9 mouse cellular contexts compared by ENCODE assay signal in the genomic region with DNA sequence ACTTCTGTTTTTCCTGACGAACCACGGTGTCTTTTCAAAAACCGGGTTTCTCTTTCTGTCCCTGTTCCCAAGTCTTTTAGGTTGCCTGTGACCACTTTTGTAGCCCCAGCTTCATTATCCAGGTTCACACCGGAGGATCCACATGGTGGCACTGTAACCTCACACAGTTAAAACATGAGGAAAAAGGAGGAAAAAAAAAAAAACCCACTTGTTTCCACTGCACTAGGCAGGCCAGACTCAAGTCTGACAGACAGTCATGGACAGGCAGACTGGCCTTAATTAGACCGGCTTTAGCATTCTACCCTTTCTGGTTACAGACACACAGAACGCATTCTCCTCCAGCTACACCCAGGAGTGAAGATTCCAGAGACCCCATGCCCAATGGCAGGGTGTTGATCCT. TPM values are rescaled to one million over a fixed set of nuclear protein-coding genes. Genes with fewer than 3 reads are reported as not detected.
DNase-seq lines count a peak whose midpoint lies in the region; ATAC-seq and TF ChIP-seq lines count a peak whose summit lies in the region.
"Had no signal": no experiment of that assay in that cellular context is flagged by ENCODE, and none has a peak within 500 bp of the region (broad histone marks: within the 10 kb centered on the region; RNA-seq: fewer than 3 reads in every experiment).

No protein-coding gene starts in this region.

- no peak overlapping the region for H3K4me3 ChIP-seq in limb, embryonic 11.5 days (ENCODE audit: low read depth, low read length)
- no peak overlapping the region for H3K4me3 ChIP-seq in thymus, adult 2 months (ENCODE audit: control insufficient read depth, insufficient read depth, low read length)

- H3K4me2 ChIP-seq in limb, embryonic 11.5 days (ENCODE audit: low read depth, severe bottlenecking) = no peak overlapping the region

- H3K27ac ChIP-seq in limb, embryonic 11.5 days (replicated peaks; ENCODE audit: low read depth, low read length) = no peak overlapping the region
- no peak overlapping the region for H3K27ac ChIP-seq in thymus, adult 2 months (ENCODE audit: control insufficient read depth, insufficient read depth, low read length)

- peak; percentile 59 for ATAC-seq in activated CD4-positive, CD25-positive, alpha-beta regulatory T cell, adult 4 months
- ATAC-seq in limb, embryonic 11.5 days (ENCODE audit: insufficient number of reproducible peaks, low FRiP score, low TSS enrichment, low read depth) = peak; percentile 60; the same call in 1 of the 2 replicates
- peak; percentile 44 for ATAC-seq in monocyte, adult 5-6 weeks (replicated peaks; ENCODE audit: insufficient number of reproducible peaks, low FRiP score, low TSS enrichment, poor library complexity, severe bottlenecking)

- no peak overlapping the region for H3K9ac ChIP-seq in limb, embryonic 11.5 days (ENCODE audit: low read length)

- 22% methylated on average over 6 of the region's 6 CpGs for WGBS in limb, embryonic 11.5 days
- WGBS in thymus, adult 2 months = 36% methylated on average over 6 of the region's 6 CpGs

- no peaks in the 10 kb centered on the region for H3K27me3 ChIP-seq in limb, embryonic 11.5 days (ENCODE audit: control insufficient read depth, insufficient read depth, low read length)
- no peaks in the 10 kb centered on the region for H3K27me3 ChIP-seq in thymus, adult 2 months (ENCODE audit: control insufficient read depth, insufficient read depth, low read length)

- DNase-seq in 3134 (ENCODE audit: extremely low read depth, insufficient read length, low spot score) = peak; percentile 18
- DNase-seq in cerebellum, postnatal 4 days (ENCODE audit: low spot score in 2 of 2) = peak; percentile 32 to 66
- DNase-seq in gastrocnemius, postnatal 14 days = peak; percentile 30
- DNase-seq in kidney, adult 9 months = peak; percentile 53
- peak; percentile 79 for DNase-seq in limb, embryonic 11.5 days (ENCODE audit: low spot score)
- DNase-seq in thymus, adult 2 months = peak; percentile 56

- intact Hi-C loops in gastrocnemius, postnatal 14 days (cut with DNase I; ENCODE audit: low total_unique reads) = no loop called here

- no peak for TF ChIP-seq CTCF in thymus, adult 2 months (IDR thresholded peaks at IDR 0.05; ENCODE audit: borderline replicate concordance, control insufficient read depth, extremely low read depth, insufficient read depth, low read length, poor library complexity)

- H3K9me3 ChIP-seq in limb, embryonic 11.5 days (ENCODE audit: control insufficient read depth, low read length) = no peaks in the 10 kb centered on the region

- no peaks in the 10 kb centered on the region for H3K36me3 ChIP-seq in limb, embryonic 11.5 days (ENCODE audit: control insufficient read depth, insufficient read depth, low read length)
- no peaks in the 10 kb centered on the region for H3K36me3 ChIP-seq in thymus, adult 2 months (ENCODE audit: control insufficient read depth, insufficient read depth, low read length)

- H3K4me1 ChIP-seq in limb, embryonic 11.5 days (ENCODE audit: control insufficient read depth, insufficient read depth, low read length) = no peaks in the 10 kb centered on the region
- H3K4me1 ChIP-seq in thymus, adult 2 months (replicated peaks; ENCODE audit: control insufficient read depth, insufficient read depth, low read length) = peaks cover 6% of the 10 kb centered on the region

- TF ChIP-seq POLR2A in thymus, adult 2 months (IDR thresholded peaks at IDR 0.05; ENCODE audit: control insufficient read depth, extremely low read depth, insufficient read depth, low read length, poor library complexity) = no peak

RNA-seq across cellular contexts. Expression of a gene that starts 4.2 kb away (rescaled TPM):
- 1 to 10 TPM in 1 of 2 experiments, not detected in 1; 1.5 TPM for polyA plus RNA-seq in activated CD4-positive, CD25-positive, alpha-beta regulatory T cell, adult 4 months (2017; shearing (Covaris generic))
- not detected for total RNA-seq in gastrocnemius, postnatal 14 days (2021)
- polyA plus RNA-seq in limb, embryonic 11.5 days (2014; fragmentation: Nextera tagmentation; extraction: Ambion mirVana) = not detected in 2 replicates
- total RNA-seq in monocyte, adult 5-6 weeks (2017) = not detected in 3 replicates
- not detected in 2 replicates for polyA plus RNA-seq in thymus, adult 2 months (2012; rRNA removed)
- total RNA-seq: adrenal gland, postnatal 4 days had no signal

Comparison
In these comparisons a context has a peak if more than half of its experiments do, and no peak if none do; other contexts are left out.
1. DNase-seq: peak in every context shown above with its lines; median percentile 79 in limb, embryonic 11.5 days; 56 in thymus, adult 2 months; 53 in kidney, adult 9 months; 49 in cerebellum, postnatal 4 days; 30 in gastrocnemius, postnatal 14 days; 18 in 3134.